Mouse (Mus musculus) layer of hippocampus, adult 11-12 months (tissue): Measurements from ENCODE around the gene Chd3.

Experiments used
- DNase-seq: peaks from one replicate; pipeline ENCODE4 v3.0.0; 2022; ENCODE audit warnings: low spot score

Gene Chd3

GRCm38 (mm10) chr11:69366157-69366854 lies 2.9 kb downstream of the Chd3 start:
- peak; percentile 95 for DNase-seq

GRCm38 (mm10) chr11:69365722-69366121 lies 3.5 kb downstream of the Chd3 start:
- DNase-seq: no peak

- peak; percentile 93 for DNase-seq
Observed at GRCm38 (mm10) chr11:69364910-69365309, 4.3 kb downstream of the Chd3 start.

- no peak for DNase-seq
Observed at GRCm38 (mm10) chr11:69364376-69364775, 4.8 kb downstream of the Chd3 start.

- DNase-seq: no peak
Observed at GRCm38 (mm10) chr11:69362479-69362878, 6.7 kb downstream of the Chd3 start.

GRCm38 (mm10) chr11:69362021-69362420 lies 7.2 kb downstream of the Chd3 start:
- DNase-seq: no peak

- no peak for DNase-seq
Observed at GRCm38 (mm10) chr11:69357690-69358089, 11.5 kb downstream of the Chd3 start.

- DNase-seq: no peak
Observed at GRCm38 (mm10) chr11:69356544-69356943, 12.7 kb downstream of the Chd3 start.

GRCm38 (mm10) chr11:69346441-69346840 lies 22.8 kb downstream of the Chd3 start:
- no peak for DNase-seq

- peak; percentile 72 for DNase-seq
Observed at GRCm38 (mm10) chr11:69340161-69341131, 28.8 kb downstream of the Chd3 start, which contains the start of gene Rnf227. Gene Rnf227 (plus strand): TSS chr11:69340461.

- DNase-seq: no peak
Observed at GRCm38 (mm10) chr11:69334796-69335195, 34.4 kb downstream of the Chd3 start.

GRCm38 (mm10) chr11:69333922-69334321 lies 35.3 kb downstream of the Chd3 start:
- DNase-seq: no peak

- DNase-seq: no peak
Observed at GRCm38 (mm10) chr11:69332713-69333253, 36.4 kb downstream of the Chd3 start.

- DNase-seq: peak; percentile 80
Observed at GRCm38 (mm10) chr11:69331929-69332405, 37.2 kb downstream of the Chd3 start.

- no peak for DNase-seq
Observed at GRCm38 (mm10) chr11:69331152-69331551, 38.1 kb downstream of the Chd3 start.

GRCm38 (mm10) chr11:69328517-69328916 lies 40.7 kb downstream of the Chd3 start:
- DNase-seq: no peak

- no peak for DNase-seq
Observed at GRCm38 (mm10) chr11:69327648-69328047, 41.6 kb downstream of the Chd3 start.

- no peak for DNase-seq
Observed at GRCm38 (mm10) chr11:69327157-69327442, 42.1 kb downstream of the Chd3 start.

GRCm38 (mm10) chr11:69326408-69327156 lies 42.6 kb downstream of the Chd3 start:
- no peak for DNase-seq

GRCm38 (mm10) chr11:69325628-69326407 lies 43.4 kb downstream of the Chd3 start, which contains the start of gene Kcnab3:
Gene Kcnab3 (plus strand): TSS chr11:69326258.
- peak; percentile 85 for DNase-seq

- no peak for DNase-seq
Observed at GRCm38 (mm10) chr11:69324749-69325148, 44.5 kb downstream of the Chd3 start.
